Mouse (Mus musculus): ENCODE results near the gene Stkld1.

The Stkld1 gene

DNA sequence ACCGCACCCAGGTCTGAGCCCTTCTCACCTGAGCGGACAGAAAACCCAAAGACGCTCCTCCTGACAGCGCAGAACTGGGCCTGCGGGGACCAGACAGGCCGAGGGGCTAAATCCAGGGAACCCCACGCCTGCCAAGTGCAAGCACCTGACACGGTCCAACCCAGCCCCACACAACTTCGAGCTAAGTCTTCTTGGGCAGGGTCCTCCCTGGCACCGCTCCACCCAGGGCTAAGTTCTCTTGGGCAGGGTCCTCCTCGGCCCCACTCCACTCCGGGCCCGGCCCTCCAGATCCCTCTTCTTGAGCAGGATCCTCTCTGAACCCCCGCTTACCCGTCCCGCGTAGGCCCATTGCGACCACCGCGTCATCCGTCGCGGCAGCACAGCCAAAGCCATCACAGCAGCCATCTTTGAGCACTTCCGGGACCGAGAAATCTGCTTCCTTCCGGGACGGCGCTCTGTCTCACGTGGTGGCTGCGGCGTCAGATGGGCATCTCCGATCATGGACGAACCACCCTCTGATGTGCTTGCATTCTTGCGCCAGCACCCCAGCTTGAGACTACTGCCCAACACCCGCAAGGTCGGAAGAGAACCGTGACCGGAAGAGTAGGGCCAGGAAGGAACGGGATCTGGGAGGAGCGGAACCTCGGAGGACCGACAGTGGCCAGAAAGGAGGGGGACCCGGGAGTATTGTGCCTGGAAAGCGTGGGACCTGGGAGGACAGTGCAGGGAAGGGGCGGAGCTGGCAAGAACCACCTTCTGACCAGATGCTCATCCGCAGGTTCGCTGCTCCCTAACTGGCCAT, 17.7 kb upstream of the Stkld1 start, which contains the start of the genes Surf2 and Surf1:
Gene Surf2 (plus strand): TSS at position 441 of the 802 bp plus-strand sequence.
Gene Surf1 (minus strand): TSS at position 604 of the 802 bp plus-strand sequence.
- in situ Hi-C loops (cut with MboI, MseI): no loop called here

DNA sequence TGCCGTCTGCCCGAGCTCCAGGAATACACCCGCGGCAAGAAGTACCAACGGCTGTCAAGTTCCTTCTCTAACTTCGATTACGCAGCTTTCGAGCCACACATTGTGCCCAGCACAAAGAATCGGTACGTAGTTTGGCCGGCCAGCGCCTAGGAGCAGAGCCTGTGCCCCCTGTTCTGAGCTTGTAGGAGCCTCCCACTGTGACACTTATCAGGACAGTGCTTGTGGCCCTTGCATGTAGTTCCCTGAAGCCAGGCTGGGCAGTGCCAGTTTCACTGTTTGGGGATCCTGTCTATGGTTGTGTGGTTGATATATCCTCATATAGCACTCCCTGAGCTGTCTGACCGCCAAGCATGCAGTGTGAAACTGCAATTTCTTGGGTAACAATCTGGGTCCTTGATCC, 17.1 kb upstream of the Stkld1 start:
- in situ Hi-C loops (cut with MboI, MseI): no loop called here

DNA sequence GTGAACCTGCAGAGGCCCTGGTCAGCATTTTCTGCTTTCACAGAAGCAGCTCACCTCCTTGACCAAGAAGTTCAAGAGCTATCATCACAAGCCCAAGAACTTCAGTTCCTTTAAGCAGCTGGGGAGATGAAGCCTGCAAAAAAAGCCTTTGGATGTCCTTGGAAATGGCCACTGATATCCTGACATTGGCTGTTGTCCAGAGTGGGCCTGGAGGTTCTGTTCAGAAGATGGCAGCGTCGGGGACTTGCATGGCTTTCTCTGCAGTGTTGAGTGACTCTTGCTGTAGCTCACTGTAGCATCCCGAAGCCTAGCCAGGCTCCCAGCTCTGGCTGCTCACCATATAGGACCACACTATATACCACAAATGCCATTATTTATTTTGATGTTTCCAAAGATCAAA, 14.2 kb upstream of the Stkld1 start:
- in situ Hi-C loops (cut with MboI, MseI): no loop called here

DNA sequence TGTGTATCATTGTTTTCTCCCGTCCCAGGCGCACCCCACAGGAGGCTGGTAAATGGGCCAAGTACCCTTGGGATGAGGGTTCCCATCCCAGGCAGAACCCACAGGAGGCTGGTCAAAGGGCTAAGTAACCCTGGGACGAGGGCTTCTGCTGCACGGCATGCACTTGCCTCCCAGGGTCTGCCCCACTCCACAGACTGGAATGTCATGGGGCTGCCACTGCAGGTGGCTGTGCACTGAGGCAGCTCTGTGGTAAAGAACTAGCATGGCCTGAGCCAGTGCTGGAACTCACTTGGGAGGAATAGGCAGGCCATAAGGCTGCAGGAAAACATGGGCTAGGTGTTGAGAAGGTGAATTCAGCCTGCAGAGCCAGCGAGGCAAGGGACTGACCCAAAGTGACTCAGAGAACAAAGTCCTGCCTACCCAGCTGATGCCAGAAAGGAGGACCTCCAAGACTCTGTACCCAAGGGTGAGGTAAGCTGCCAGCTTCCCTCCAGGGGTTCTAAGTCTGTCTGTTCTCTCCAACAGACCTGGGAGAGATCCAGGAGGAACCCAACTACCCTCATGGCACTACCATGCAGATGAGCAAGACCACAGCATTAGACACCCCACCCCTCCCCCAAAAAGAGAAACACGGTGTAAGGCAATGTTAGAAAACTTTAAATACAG, 13.5 kb upstream of the Stkld1 start:
- in situ Hi-C loops (cut with MboI, MseI): no loop called here

DNA sequence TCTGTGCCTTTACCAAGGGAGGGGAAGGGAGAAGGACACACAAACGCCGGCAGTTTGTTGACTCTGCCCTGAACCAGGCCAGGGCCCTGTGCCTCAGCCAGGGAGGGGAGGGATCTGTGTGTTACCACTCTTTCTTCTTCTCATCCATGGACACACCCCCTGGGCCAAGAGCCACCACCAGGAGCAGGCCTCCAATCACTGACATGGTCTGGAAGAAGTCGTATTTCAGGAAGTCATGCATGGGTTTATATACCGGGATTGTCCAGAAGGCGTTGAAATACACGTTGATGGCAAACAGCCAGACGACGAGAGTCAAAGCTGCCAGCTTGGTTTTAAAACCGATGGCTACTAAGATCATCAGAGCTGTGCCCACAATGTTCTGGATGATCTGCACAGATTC, 12.1 kb upstream of the Stkld1 start:
- in situ Hi-C loops (cut with MboI, MseI): no loop called here

DNA sequence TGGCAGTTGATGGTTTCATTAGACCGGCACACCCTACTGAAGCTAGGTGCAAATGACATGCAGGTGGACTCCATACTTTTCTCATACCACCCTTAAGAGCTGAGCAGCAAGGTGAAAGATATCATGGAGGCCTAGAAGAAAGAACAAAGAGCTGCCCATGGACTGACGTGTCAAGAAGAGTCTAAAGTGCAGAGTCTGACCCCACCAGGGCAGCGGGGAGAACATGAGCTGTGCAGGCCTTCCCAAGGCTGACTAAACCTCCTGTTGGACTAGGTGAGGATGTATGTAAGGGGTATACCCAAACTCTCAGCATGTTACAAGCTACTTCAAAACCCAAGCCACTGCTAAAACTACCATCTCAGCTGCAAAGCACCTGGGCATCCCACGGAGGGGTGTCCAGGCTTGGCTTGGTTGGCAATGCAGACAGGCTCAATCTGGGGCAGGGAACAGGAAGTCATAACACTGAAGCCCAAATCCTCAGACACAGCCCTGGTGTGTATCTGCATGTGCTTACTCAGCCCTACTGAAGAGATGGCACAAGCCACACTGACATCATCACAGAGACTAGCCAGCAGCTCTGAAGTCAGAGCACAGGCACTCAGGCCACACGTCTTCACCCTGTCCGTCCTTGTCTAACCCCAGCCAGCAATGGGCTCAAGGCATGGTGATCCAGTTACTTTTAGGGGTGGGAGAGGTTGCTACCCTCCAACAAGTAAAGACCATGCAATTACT, 5.9 kb upstream of the Stkld1 start:
- in situ Hi-C loops (cut with MboI, MseI): no loop called here

DNA sequence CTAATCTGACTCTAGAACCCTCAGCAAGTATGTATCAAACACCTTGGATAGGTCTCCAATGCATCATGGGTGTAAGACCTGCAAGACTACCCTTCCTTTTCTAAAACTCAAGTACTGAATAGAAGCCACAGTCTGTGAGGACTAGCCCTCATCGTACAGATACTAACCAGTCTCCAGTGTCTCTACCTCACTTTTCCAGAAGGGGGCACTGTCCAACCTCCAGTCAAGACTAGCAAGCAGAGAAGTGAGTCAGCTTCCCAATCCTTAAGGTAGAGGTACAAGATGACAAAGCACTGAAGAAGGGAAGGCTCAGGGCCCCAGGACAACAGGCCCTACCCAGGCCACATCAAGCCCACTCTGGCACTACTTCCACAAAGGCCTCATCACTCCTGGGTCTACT, 3.5 kb upstream of the Stkld1 start:
- in situ Hi-C loops (cut with MboI, MseI): no loop called here

DNA sequence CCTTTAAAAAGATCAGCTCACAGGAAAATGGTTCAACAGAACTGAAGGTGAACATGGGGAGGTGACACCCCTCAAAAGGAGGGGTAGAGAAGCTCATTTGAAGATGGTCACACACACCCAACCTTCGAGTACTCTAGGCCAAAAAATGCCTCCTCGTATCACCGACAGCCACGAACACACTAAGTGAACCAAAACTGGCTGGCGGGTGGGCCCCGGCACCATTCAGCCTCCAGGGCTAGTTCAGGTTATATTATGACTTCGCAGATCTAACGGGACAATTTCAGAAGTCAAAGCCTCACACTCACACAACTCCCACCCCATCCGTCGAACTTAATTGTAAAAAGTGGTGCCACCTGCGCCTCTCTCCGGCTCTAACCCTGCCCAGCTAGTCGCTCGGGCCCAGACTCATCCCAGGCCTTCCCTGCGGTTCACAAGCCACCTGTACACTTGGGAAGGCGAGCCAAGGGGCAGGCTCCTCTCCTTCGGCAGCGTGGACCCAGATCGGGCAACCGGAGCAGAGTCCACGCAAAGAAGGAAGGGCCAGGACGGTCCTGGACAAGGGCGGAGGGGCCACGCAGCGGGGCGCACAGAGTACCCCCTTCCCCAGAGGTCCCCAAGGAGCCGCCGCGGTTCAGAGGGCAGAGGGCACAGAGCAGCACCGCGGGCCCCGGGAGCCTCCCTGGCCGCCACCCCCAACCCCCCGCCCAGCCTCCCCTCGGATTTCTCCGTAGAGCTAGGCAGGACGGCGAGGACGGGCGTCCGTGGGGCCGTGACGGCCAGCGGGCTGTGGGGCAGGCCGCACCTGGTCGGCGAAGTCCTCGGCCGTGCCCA, 1.2 kb upstream of the Stkld1 start:
- in situ Hi-C loops (cut with MboI, MseI): no loop called here

DNA sequence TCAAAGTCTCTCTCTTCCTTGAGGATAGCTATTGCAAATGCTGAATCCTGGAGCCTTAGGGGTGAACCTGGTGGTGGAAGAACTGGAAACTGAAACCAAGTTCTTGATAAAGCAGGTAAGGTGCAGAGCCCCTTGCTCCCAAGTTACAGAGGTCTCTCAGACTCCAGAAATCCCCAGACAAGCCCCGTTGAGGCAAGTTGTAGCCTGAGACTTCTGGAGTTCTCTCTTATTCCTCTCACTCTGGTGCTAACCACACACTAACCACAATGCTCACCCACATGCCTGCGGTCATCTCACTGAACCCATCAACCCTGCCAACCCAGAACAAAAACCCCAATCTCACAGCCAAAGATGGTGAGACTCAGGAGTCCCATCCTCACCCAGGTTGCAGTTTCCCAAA, 1.4 kb downstream of the Stkld1 start:
- in situ Hi-C loops (cut with MboI, MseI): no loop called here

DNA sequence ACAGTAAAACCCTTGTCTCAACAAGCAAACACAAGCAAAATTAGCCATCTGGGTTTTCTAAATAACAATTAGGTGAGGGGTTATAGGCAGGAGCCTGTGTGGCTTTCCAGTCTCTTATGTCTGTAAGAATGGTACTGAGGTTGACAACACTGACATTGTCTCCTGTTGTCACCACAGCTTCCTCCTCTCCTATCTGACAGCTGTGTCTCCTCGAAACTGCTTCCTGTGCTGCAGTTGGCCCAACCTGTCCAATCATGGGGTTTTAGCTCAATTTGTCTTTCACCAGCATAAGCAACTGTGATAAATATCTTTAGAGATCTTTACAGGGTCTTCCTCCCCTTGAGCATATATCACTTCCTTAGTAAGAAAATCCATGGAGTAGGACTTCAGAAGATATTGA, 2.6 kb downstream of the Stkld1 start:
- in situ Hi-C loops (cut with MboI, MseI): no loop called here

DNA sequence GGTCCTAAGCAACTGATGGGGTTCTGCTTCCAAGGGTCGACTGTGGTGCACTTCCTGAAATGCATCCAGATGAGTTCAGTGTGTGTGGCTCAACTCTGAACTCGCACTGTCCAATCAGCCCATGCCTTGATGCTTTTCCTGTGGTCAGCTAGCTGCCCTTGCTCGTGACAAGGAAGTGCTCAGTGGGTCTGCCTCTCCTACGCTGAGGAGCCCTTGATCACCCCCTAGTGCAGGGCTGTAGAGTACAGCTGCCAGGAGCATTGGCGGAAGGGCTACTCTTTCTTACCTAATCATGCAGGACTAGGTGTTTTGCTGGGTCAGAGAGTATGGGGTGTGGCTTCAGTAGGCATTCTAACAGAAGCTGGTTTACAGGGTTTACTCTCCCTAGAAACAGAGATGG, 7.7 kb downstream of the Stkld1 start:
- in situ Hi-C loops (cut with MboI, MseI): no loop called here

DNA sequence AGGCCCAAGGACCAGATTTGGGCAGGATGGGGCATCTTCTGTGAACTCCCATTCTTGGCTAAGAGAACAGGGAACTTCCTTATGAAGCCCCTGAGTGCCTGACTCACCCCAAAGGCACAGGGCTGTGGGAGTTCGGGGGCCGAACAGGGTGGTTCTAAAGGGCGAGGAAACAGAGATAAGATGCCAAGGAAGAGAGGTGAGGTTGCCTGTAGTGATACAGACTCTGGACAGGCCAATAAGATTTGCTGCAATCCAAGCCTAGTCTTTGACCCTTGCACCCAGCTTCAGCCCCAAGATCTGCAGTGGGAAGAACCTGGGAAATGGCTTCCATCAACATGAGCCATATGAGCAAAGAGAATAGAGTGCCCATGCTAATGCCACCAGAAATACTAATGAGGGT, 9.4 kb downstream of the Stkld1 start:
- in situ Hi-C loops (cut with MboI, MseI): no loop called here

DNA sequence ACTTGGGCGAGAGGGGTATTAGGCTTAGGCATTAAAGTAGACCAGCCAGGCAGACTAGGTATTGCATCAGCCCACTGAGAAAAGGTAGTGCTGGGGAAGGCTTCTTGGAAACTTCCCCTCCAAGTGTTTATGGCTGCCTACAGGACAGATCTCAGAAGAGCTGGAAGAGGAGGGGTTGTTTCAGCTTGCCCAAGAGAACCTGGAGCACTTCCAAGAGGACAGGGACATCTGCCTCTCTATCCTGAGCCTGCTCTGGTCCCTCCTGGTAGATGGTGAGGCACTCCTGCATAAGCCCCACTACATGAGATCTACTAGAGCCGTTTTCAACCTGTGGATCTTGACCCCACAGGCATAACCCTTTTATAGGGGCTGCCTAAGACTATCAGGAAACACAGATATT, 16.6 kb downstream of the Stkld1 start:
- in situ Hi-C loops (cut with MboI, MseI): no loop called here

DNA sequence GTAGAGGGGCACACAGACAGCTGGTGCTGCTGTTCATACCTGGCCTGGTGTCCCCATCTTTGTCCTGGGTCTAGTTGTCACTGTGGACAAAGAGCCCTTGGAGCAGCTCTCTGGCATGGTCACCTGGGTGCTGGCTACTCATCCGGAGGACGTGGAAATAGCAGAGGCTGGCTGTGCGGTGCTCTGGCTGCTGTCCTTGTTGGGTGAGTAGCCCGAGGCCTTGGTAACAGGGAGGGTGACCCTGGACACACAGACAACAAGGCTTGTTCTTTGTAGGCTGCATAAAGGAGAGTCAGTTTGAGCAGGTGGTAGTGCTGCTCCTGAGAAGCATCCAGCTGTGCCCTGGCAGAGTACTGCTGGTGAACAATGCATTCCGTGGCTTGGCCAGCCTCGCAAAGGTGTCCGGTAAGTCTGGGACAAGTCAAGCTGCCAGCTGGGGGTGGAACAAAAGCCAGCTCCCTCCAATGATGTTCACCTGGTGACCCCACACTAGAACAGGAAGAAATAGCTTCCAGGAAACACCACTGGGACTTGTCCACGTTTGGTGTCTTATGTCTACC, 17.6 kb downstream of the Stkld1 start:
- in situ Hi-C loops (cut with MboI, MseI): no loop called here

DNA sequence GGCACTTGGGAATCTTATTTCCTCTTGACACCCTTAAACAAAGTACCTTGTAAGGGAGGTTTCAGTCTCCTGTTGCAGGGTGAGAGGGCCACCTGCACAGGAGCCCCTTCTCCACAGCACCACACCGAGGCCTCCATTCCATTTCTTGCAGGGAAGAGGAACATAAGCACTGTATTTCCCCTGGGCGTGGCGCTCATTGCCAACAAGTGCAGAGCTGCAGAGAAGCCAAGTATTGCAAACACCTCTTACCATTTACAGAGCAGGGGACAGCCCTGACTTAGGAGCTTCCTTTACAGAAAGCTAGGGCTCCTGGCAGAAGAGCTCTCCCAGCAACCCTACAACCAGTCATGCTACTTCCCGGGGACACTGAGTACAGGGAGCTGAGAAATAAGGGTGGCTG, 18.3 kb downstream of the Stkld1 start:
- in situ Hi-C loops (cut with MboI, MseI): no loop called here

DNA sequence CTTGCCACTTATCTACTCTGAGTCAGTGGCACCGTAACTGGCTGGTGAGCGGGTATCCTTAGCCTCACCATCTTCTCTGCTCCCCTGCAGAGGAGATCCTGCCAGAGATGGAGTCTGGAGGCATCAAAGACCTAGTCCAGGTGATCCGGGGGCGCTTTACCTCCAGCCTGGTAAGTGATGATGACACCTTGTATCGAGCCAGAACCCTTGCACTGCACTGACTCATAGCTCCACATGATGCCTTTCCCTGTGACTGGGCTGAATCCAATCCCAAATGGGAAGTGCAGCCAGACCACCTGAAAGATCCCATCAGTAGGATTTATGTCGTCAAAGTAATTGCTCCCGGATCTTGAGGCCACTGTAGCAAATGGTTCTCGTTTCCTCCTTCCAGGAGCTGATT, 19.0 kb downstream of the Stkld1 start:
- in situ Hi-C loops (cut with MboI, MseI): no loop called here

DNA sequence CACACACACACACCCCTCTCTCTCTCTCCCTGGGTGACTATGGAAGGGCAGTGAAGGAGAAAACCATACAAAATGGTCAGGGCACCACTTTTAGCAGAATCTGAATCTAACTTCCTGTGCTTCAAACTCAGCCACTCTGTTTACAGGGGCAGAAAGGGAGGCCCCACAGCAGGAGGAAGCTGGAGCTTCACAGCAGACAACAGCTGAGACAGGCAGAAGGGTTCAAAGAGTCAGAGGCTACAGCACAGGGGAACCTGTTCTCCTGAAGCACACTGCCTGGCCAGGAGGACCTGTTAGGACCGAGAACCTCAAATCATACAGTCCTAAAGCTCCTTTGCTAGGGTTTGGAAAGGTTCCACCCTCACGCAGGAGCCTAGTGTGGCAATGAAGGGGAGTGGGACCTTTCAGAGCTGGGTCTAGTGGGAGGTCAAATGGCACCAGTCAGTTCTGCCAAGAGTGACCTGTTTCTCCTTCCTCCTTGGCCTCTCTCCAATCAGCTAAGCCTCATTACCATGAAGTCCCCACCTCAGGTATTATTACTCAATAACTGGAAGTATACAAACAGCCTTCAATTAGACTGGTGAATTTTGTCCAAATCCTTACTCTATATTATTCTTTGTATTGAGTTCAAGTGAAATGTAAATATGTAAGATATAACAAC, 21.0 kb downstream of the Stkld1 start:
- in situ Hi-C loops (cut with MboI, MseI): no loop called here

DNA sequence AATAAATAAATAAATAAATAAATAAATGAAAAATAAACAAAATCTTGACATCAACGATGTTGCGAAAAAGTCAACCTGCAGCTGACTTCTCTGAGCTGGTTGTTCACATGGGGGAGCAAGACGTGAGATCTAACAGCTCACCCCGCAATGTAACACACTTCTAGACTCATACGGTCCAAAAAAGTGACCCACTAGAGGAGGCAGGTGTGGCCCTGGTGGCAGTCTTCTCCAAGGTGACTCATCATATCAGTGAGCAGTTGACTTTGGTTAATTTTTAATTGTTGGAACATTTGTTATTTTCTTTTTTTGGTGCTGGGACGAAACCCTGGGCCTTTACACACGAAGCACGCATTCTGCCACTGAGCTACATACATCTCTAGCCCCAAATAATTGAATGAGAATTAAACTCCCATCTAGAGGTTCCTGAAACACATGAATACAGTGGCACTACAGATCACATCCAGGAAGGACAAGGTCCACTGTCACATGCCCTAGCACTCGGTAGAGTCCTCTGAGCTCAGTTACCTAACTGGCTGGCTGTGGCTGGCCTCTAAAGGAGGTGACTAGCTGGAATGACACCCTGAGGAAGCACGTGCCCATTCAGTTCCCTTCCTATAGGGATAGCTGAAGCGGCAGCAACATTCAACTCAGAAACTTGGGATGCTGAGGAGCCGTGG, 23.1 kb downstream of the Stkld1 start:
- in situ Hi-C loops (cut with MboI, MseI): no loop called here

DNA sequence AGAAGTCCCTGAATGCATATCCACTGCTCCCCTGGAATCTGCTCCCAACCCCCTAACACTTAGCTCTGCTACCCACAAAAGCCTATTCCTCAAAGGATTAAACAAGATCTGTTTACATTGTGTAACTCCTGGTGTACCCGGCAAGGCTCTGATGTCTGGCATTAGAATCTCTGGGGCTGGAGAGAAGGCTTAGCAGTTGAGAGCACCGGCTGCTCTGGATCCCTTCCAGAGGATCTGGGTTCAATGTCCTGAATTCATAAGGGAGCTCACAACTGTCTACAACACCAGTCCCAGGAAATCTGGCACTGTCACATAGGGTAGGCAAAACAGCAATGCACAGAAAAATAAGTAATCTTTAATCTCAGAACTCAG, 23.6 kb downstream of the Stkld1 start:
- in situ Hi-C loops (cut with MboI, MseI): no loop called here

DNA sequence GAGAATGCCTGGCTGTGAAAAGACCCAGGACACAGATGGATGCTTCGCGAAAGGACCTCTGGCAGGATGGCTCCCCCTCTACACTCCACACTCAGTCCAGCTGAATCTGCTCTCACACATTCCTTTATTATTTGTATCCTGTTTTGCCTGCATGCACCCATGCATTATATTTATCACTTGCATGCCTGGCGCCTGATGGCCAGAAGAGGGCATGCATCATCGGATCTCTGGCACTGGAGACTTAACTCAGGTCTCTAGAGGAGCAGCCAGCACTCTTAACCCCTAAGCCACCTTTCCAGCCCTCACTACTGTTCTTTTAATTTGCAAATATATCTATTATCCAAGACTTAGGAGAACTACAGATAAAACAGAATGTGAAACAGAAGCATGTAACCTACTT, 26.9 kb downstream of the Stkld1 start:
- in situ Hi-C loops (cut with MboI, MseI): loop anchor here (5.0 kb wide), 1 partner anchor 47 kb away; the partner anchor contains the start of gene Cacfd1
